Mouse (Mus musculus) neural tube, embryonic 14.5 days (tissue): ENCODE data around the gene Gm45713. TPM values are rescaled to one million over a fixed set of nuclear protein-coding genes. Genes with fewer than 3 reads are reported as not detected.

Experiments used
- ATAC-seq: fragments of 200-750 bp; cut with Nextera tagmentation; 2 replicates; pipeline ENCODE4 v1.8.0; 2017; ENCODE audit warnings: low read depth, mild to moderate bottlenecking, moderate TSS enrichment, moderate library complexity
- H3K27ac ChIP-seq: fragments of 300-500 bp; sonication (generic); 2 replicates; pipeline ENCODE4 v1.5.1; 2014; ENCODE audit warnings: low read depth, mild to moderate bottlenecking, control low read depth, low read length, moderate library complexity, mixed read lengths
- H3K27me3 ChIP-seq: fragments of 300-500 bp; sonication (generic); 2 replicates; pipeline ENCODE4 v1.6.1; 2014; ENCODE audit warnings: low read length; ENCODE audit not compliant: control insufficient read depth, insufficient read depth
- H3K36me3 ChIP-seq: fragments of 300-500 bp; sonication (generic); 2 replicates; pipeline ENCODE4 v1.6.1; 2014; ENCODE audit warnings: low read length, mixed read lengths; ENCODE audit not compliant: control insufficient read depth, insufficient read depth
- H3K4me1 ChIP-seq: fragments of 300-500 bp; sonication (generic); 2 replicates; pipeline ENCODE4 v1.6.1; 2014; ENCODE audit warnings: low read length; ENCODE audit not compliant: control insufficient read depth, insufficient read depth
- H3K4me2 ChIP-seq: fragments of 300-500 bp; sonication (generic); 2 replicates; pipeline ENCODE4 v1.6.1; 2014; ENCODE audit warnings: mild to moderate bottlenecking, low read depth, low read length, control low read depth
- H3K4me3 ChIP-seq: fragments of 300-500 bp; sonication (generic); 2 replicates; pipeline ENCODE4 v1.5.1; 2014; ENCODE audit warnings: low read depth, low read length, control low read depth, mixed read lengths
- H3K9ac ChIP-seq: fragments of 300-500 bp; sonication (generic); replicated peaks from 2 replicates; pipeline ENCODE4 v1.6.1; 2014; ENCODE audit warnings: low read depth, mild to moderate bottlenecking, control low read depth, low read length, mixed read lengths
- H3K9me3 ChIP-seq: fragments of 300-500 bp; sonication (generic); 2 replicates; pipeline ENCODE4 v1.6.1; 2016; ENCODE audit warnings: low read length; ENCODE audit not compliant: control insufficient read depth
- WGBS: fragments of 180-500 bp; shearing (Covaris S2); extraction: QIAGEN DNeasy Blood & Tissue Kit; methylation state at CpG from one replicate; pipeline ENCODE4 v1.1.7; 2014; 5-methylcytosine and 5-hydroxymethylcytosine counted together
- polyA plus RNA-seq: library from polyadenylated mRNA; unstranded; fragments of >200 nt; fragmentation: Nextera tagmentation; extraction: Ambion mirVana; gene quantifications from 2 replicates; pipeline ENCODE4 v1.2.1, GENCODE M21; 2014

Gm45713 gene
- polyA plus RNA-seq, 1 experiment from 2014 or later, result not detected

GRCm38 (mm10) chr7:45165701-45166100, 29.7 kb upstream of the Gm45713 start:
- no peaks in the 10 kb centered on the region for H3K36me3 ChIP-seq
- WGBS, result 49% methylated on average over 11 of the region's 11 CpGs
- no peak for ATAC-seq

GRCm38 (mm10) chr7:45164833-45165232, 28.8 kb upstream of the Gm45713 start:
- H3K9ac ChIP-seq, result no peak overlapping the region
- H3K27ac ChIP-seq, result no peak overlapping the region
- no peak for ATAC-seq
- no peak overlapping the region for H3K4me3 ChIP-seq
- H3K4me2 ChIP-seq, result no peak overlapping the region
- 68% methylated on average over 5 of the region's 5 CpGs for WGBS
- H3K36me3 ChIP-seq, result 0 out of 2 replicates have a peak, but pooled peaks cover 2% of the 10 kb centered on the region
- H3K4me1 ChIP-seq, result no peaks in the 10 kb centered on the region
- H3K9me3 ChIP-seq, result no peaks in the 10 kb centered on the region
- H3K27me3 ChIP-seq, result peaks cover 58% of the 10 kb centered on the region

More at GRCm38 (mm10) chr7:45165701-45166100, 29.7 kb upstream of the Gm45713 start:
- Histone ChIP-seq H3K4me3 (no peak overlapping the region), H3K27ac (no peak overlapping the region), H3K27me3 (peaks cover 58% of the 10 kb centered on the region), H3K9me3 (no peaks in the 10 kb centered on the region), H3K9ac (no peak overlapping the region), H3K4me1 (no peaks in the 10 kb centered on the region), H3K4me2 (no peak overlapping the region)

DNA sequence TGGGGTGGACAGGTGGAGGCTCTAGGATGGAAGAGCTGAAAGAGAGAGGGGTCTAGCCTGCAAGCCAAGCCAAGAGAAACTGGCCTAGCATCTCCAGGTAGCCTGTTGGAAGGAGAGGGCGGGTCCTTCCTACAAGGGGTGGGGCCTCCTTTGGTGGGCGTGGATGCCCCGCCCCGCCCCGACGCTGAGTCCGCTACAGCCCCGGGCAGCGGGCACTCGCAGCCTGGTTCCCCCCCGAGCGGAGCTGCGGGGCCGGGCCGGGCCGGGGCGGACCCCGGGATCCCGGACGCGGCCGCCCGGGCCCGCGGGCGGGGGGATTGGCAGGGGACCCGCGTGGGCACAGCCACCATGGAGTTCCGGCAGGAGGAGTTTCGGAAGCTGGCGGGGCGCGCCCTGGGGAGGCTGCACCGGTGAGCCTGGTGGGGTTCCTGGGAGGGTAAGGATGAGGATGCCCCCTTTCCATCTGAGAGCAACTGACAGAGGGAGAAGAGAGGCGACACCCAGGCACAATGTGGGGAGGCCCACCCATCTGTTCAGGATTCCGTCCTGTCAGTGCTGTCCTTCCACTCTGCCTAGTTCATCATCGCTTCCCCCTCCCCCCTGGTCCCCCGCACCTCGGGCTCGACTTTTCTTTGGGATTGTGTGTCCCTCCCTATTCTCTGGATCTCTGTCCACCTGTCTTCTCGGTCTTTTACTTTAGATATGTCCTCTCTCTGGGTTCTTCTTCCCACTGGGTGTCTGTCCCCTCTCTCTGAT, 27.9 kb upstream of the Gm45713 start, which contains the start of gene Slc17a7:
Slc17a7 (plus strand) TSS at position 215 of the 756 bp plus-strand sequence.
- H3K9me3 ChIP-seq, result no peaks in the 10 kb centered on the region
- peaks cover 49% of the 10 kb centered on the region for H3K27me3 ChIP-seq
- H3K4me1 ChIP-seq, result no peaks in the 10 kb centered on the region
- H3K4me2 ChIP-seq, result peak within 1 kb of the TSS; percentile 59
- no peak within 1 kb of the TSS; the same call in 1 of the 2 replicates for H3K9ac ChIP-seq
- 3% methylated on average over 26 of the region's 41 CpGs for WGBS
- H3K27ac ChIP-seq, result no peak within 1 kb of the TSS
- 0 out of 2 replicates have a peak, but pooled peaks cover 7% of the 10 kb centered on the region for H3K36me3 ChIP-seq
- no peak for ATAC-seq
- peak within 1 kb of the TSS; percentile 29 for H3K4me3 ChIP-seq

- Histone ChIP-seq H3K4me2 (no peak overlapping the region), H3K4me1 (no peaks in the 10 kb centered on the region), H3K9me3 (no peaks in the 10 kb centered on the region), H3K27ac (no peak overlapping the region), H3K36me3 (0 out of 2 replicates have a peak, but pooled peaks cover 14% of the 10 kb centered on the region), H3K27me3 (peaks cover 41% of the 10 kb centered on the region), H3K4me3 (no peak overlapping the region), H3K9ac (no peak overlapping the region)
- no peak for ATAC-seq
- WGBS, result 68% methylated on average over 9 of the region's 9 CpGs
Observed at GRCm38 (mm10) chr7:45162996-45163615, 27.1 kb upstream of the Gm45713 start.

GRCm38 (mm10) chr7:45162551-45162950, 26.5 kb upstream of the Gm45713 start:
- H3K36me3 ChIP-seq, result 0 out of 2 replicates have a peak, but pooled peaks cover 18% of the 10 kb centered on the region
- peaks cover 37% of the 10 kb centered on the region for H3K27me3 ChIP-seq
- peak overlapping the region; percentile 59 for H3K4me2 ChIP-seq
- WGBS, result 25% methylated on average over 6 of the region's 6 CpGs
- H3K4me3 ChIP-seq, result peak overlapping the region; percentile 27
- 0 out of 2 replicates have a peak overlapping the region, but pooled peaks have one; percentile 11 for H3K9ac ChIP-seq
- ATAC-seq, result no peak
- H3K4me1 ChIP-seq, result no peaks in the 10 kb centered on the region
- no peaks in the 10 kb centered on the region for H3K9me3 ChIP-seq
- no peak overlapping the region for H3K27ac ChIP-seq

- peak overlapping the region; percentile 59 for H3K4me2 ChIP-seq
- peaks cover 36% of the 10 kb centered on the region for H3K27me3 ChIP-seq
- WGBS, result 4% methylated on average over 35 of the region's 35 CpGs
- H3K4me3 ChIP-seq, result peak overlapping the region; percentile 27
- H3K36me3 ChIP-seq, result 0 out of 2 replicates have a peak, but pooled peaks cover 18% of the 10 kb centered on the region
- H3K9me3 ChIP-seq, result no peaks in the 10 kb centered on the region
- no peak overlapping the region for H3K27ac ChIP-seq
- 0 out of 2 replicates have a peak overlapping the region, but pooled peaks have one; percentile 11 for H3K9ac ChIP-seq
- H3K4me1 ChIP-seq, result no peaks in the 10 kb centered on the region
- peak; percentile 87 for ATAC-seq
Observed at GRCm38 (mm10) chr7:45161612-45162473, 25.8 kb upstream of the Gm45713 start.

DNA sequence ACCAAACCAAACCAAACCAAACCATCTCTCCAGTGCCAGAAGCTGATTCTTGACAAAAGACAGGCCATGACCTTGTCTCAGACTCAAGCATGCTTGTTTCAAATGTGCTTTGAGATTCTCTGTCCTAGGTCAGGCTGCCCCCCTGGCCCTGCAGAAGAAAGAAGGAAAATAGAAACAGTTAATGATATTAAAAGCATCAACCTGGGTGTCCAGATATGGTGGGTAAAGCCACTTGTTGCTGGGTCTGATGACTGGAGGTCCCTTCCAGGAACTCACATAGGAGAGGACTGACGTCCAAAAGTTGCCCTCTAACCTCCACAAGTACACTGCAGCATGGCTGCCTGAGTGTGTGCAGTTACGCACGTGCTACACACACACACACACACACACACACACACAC, 24.8 kb upstream of the Gm45713 start:
- Histone ChIP-seq H3K27ac (no peak overlapping the region), H3K9me3 (no peaks in the 10 kb centered on the region), H3K9ac (no peak overlapping the region), H3K36me3 (0 out of 2 replicates have a peak, but pooled peaks cover 18% of the 10 kb centered on the region), H3K4me2 (no peak overlapping the region), H3K4me1 (no peaks in the 10 kb centered on the region), H3K4me3 (no peak overlapping the region), H3K27me3 (peaks cover 29% of the 10 kb centered on the region)
- no peak for ATAC-seq
- WGBS, result 91% methylated on average over 3 of the region's 3 CpGs

DNA sequence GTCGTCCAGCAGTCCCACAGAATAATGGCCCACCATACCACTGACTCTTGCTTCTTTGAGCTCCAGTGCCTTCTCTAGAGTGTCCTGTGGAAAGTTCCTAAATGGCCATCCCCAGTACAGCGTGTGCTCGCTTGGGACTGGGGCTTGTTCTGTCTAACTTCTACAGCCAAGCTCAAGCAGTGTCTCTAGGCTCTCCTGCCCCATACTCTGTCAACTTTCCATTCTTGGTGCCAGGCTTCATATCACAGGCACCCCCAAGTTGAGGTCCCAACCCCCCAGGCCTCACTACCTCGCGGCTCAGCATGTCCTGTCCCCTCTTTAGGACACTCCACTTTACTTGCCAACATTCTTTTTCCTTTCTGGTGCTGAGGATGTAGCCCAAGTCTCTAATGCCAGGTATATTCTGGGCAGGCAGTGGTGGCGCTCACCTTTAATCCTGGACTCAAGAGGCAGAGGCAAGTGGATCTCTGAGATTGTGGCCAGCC, 24.3 kb upstream of the Gm45713 start:
- H3K4me3 ChIP-seq, result no peak overlapping the region
- H3K9ac ChIP-seq, result no peak overlapping the region
- WGBS, result 95% methylated on average over 6 of the region's 6 CpGs
- H3K9me3 ChIP-seq, result no peaks in the 10 kb centered on the region
- H3K27me3 ChIP-seq, result peaks cover 24% of the 10 kb centered on the region
- no peak overlapping the region for H3K27ac ChIP-seq
- peaks cover 5% of the 10 kb centered on the region for H3K4me1 ChIP-seq
- H3K4me2 ChIP-seq, result no peak overlapping the region
- no peak for ATAC-seq
- 0 out of 2 replicates have a peak, but pooled peaks cover 18% of the 10 kb centered on the region for H3K36me3 ChIP-seq
